Mouse (Mus musculus) olfactory bulb, adult 2 months (tissue): ENCODE data around the gene Tyw5. TPM values are rescaled to one million over a fixed set of nuclear protein-coding genes. Genes with fewer than 3 reads are reported as not detected.

Source experiments
- H3K27ac ChIP-seq: fragments of 200-500 bp; 2 replicates; pipeline ENCODE4 v1.5.1; 2012; ENCODE audit warnings: low read depth, low read length; ENCODE audit not compliant: insufficient read depth
- H3K4me1 ChIP-seq: fragments of 200-500 bp; 2 replicates; pipeline ENCODE4 v1.6.1; 2012; ENCODE audit warnings: low read length; ENCODE audit not compliant: control insufficient read depth, insufficient read depth
- H3K4me3 ChIP-seq: fragments of 200-500 bp; 2 replicates; pipeline ENCODE4 v1.5.1; 2012; ENCODE audit warnings: mild to moderate bottlenecking, low read depth, low read length, moderate library complexity; ENCODE audit not compliant: insufficient read depth
- CTCF ChIP-seq: fragments of 200-500 bp; IDR thresholded peaks from 2 replicates; pipeline ENCODE4 v1.5.1; 2012; ENCODE audit warnings: low read depth, mild to moderate bottlenecking, low read length, moderate library complexity; ENCODE audit not compliant: insufficient read depth
- POLR2A ChIP-seq: fragments of 200-500 bp; IDR thresholded peaks from 2 replicates; pipeline ENCODE4 v1.6.1; 2012; ENCODE audit warnings: mild to moderate bottlenecking, low read depth, low read length, moderate library complexity; ENCODE audit not compliant: insufficient read depth
- WGBS: fragments of 180-500 bp; shearing (Covaris S2); methylation state at CpG from one replicate; pipeline ENCODE4 v1.1.7; 2018; 5-methylcytosine and 5-hydroxymethylcytosine counted together
- polyA plus RNA-seq: library from polyadenylated mRNA; stranded (reverse); fragments of >200 nt; gene quantifications from 2 replicates; pipeline ENCODE4 v1.2.4, GENCODE M21; 2012; ENCODE audit warnings: low replicate concordance; ENCODE audit not compliant: missing spikeins, insufficient read depth, insufficient read length

Gene Tyw5
- polyA plus RNA-seq = not detected in 2 replicates

- H3K4me1 ChIP-seq = peaks cover 3% of the 10 kb centered on the region; the same call in 1 of the 2 replicates
- peak; percentile 21; the same call in 1 of the 2 replicates for TF ChIP-seq POLR2A
- no peak for TF ChIP-seq CTCF
- H3K27ac ChIP-seq = peak within 1 kb of the TSS; percentile 96
- WGBS = under 1% methylated on average over 72 of the region's 72 CpGs
- H3K4me3 ChIP-seq = peak within 1 kb of the TSS; percentile 67
Measured at GRCm38 (mm10) chr1:57406187-57407151, at the start of gene Tyw5, which contains the start of gene Maip1. TSS of gene Tyw5 (minus strand) at chr1:57407101. TSS of gene Maip1 (plus strand) at chr1:57406328.

DNA sequence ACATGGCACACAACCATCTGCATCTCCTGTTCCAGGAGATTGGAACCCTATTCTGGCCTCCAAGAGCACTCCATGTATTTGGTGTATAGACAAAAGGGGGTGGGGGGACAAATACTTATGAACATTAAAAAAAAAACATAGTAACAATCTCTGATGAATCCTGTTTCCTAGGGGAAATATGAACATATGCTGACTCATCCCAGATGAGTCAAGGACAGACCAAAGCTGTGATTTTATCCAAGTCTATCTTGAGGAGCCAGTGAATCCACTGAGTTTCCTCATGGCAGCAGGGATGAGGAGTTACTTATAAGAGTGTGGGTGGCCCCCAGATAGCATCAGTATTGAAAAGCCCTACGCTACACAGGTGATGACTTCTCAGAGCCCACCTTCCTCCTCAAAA lies 43.3 kb upstream of the Tyw5 start:
- TF ChIP-seq CTCF = no peak
- TF ChIP-seq POLR2A = no peak
- no peaks in the 10 kb centered on the region for H3K4me1 ChIP-seq
- no peak overlapping the region for H3K4me3 ChIP-seq
- 88% methylated on average over 1 of the region's 1 CpGs for WGBS
- no peak overlapping the region for H3K27ac ChIP-seq

DNA sequence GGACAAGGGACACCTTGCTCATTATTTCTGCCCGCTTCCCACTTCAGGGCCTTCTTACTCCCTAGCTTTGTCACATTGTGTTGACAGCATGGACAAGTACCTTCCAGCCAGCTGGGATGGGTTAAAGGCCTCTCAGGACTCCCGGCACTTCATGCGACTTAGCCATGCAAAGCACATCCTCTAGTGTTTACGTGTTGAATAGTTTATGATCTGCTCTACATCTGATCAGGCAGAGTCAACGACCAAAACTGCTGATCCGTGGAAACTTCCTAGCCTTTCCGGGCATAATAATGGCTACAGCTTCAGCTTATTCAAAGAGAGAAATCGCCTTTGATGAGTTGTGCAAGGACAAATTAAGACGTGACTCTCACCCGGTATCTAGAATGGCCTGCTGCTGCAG lies 38.8 kb upstream of the Tyw5 start:
- Histone ChIP-seq H3K27ac (no peak overlapping the region), H3K4me3 (no peak overlapping the region), H3K4me1 (no peaks in the 10 kb centered on the region)
- no peak for TF ChIP-seq CTCF
- no peak for TF ChIP-seq POLR2A
- 81% methylated on average over 10 of the region's 10 CpGs for WGBS

DNA sequence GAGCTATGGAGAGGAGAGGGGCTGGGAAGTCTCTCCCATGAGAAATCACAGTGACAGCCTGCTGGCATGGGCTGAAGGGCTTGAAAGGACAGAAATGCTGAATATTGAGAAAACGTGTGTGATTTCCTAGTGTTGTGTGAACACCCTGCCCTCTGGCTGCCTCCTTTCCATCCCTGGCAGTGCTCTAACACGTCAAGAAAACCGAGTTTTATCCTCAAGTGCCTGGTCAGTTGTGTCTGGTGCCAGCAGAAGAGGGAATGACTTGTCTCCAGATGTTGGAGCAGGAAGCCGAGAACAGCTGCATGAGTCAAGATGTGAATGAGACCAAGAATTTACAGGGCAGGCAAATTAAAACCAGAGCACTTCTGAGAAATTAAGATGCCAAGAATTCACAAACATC lies 33.9 kb upstream of the Tyw5 start:
- no peak overlapping the region for H3K27ac ChIP-seq
- 70% methylated on average over 4 of the region's 4 CpGs for WGBS
- no peak for TF ChIP-seq CTCF

DNA sequence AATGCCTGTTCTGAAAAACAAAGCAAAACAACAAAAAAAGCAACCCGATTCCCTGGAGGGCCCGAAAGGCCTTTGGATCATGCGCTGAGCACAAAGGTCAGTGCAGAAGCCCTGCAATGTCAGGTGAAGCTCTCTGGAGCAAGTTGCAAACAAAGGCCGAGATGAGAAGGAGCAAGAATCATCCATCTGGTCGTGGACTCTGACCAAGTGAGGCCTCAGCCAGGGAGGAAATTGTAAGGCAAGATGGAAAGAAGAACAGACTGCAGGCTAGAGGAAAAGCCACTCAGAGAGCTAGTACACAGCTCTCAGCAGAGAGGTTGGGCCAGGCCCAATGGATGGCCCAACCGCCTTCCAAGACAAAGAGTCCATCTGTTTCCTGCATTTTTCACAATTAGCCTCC lies 32.1 kb upstream of the Tyw5 start:
- no peak for TF ChIP-seq POLR2A
- no peak for TF ChIP-seq CTCF
- Histone ChIP-seq H3K4me1 (no peaks in the 10 kb centered on the region), H3K27ac (no peak overlapping the region), H3K4me3 (no peak overlapping the region)
- 90% methylated on average over 6 of the region's 6 CpGs for WGBS

More for the DNA sequence above, 33.9 kb upstream of the Tyw5 start:
- Histone ChIP-seq H3K4me1 (no peaks in the 10 kb centered on the region), H3K4me3 (no peak overlapping the region)

DNA sequence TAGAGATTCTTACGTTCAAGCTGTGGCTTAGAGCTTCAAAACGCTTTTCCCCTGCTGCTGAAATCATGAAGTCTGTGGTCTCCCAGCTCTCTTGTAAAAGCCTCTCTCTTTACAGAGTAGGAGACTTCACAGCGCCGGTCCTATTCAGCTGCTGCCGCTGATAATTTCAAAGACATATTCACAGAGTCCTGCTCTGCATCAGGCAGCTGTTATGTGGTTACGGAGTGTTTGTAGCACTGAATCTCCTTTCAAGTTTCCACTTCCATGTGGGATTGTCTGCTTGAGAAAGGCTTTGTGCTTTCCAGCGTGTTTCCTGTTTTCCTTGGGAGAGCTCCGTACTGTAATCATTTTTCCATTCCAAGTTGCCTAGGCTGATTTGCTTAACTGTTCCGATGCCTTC lies 30.1 kb upstream of the Tyw5 start:
- 2% methylated on average over 9 of the region's 9 CpGs for WGBS
- Histone ChIP-seq H3K4me1 (no peaks in the 10 kb centered on the region), H3K4me3 (no peak overlapping the region), H3K27ac (no peak overlapping the region)
- no peak for TF ChIP-seq CTCF
- TF ChIP-seq POLR2A = no peak

- Histone ChIP-seq H3K4me3 (no peak overlapping the region; the same call in 1 of the 2 replicates), H3K4me1 (no peaks in the 10 kb centered on the region), H3K27ac (no peak overlapping the region)
- WGBS = 20% methylated on average over 9 of the region's 9 CpGs
- no peak for TF ChIP-seq POLR2A
- TF ChIP-seq CTCF = no peak
Measured at GRCm38 (mm10) chr1:57436408-57436807, 29.5 kb upstream of the Tyw5 start.

- TF ChIP-seq CTCF (no peak), POLR2A (no peak)
- Histone ChIP-seq H3K27ac (no peak overlapping the region), H3K4me3 (no peak overlapping the region), H3K4me1 (no peaks in the 10 kb centered on the region)
- WGBS = 94% methylated on average over 7 of the region's 7 CpGs
Measured at GRCm38 (mm10) chr1:57433141-57433540, 26.2 kb upstream of the Tyw5 start.

- H3K27ac ChIP-seq = no peak overlapping the region
- 10% methylated on average over 12 of the region's 12 CpGs for WGBS
- H3K4me3 ChIP-seq = no peak overlapping the region
- TF ChIP-seq POLR2A = no peak
- TF ChIP-seq CTCF = no peak
- H3K4me1 ChIP-seq = no peaks in the 10 kb centered on the region
Measured at GRCm38 (mm10) chr1:57429786-57430483, 23.0 kb upstream of the Tyw5 start.
